21 mouse cellular contexts compared by ENCODE assay signal in genomic region chr13:24524468-24524867, GRCm38 (mm10).
"Had no signal": no experiment of that assay in that cellular context is flagged by ENCODE, and none has a peak within 500 bp of the region (broad histone marks: within the 10 kb centered on the region; RNA-seq: fewer than 3 reads in every experiment).

No protein-coding gene starts in this region.

- H3K4me3 ChIP-seq: kidney, embryonic 15.5 days; limb, embryonic 12.5 days; limb, embryonic 15.5 days; midbrain, embryonic 12.5 days; midbrain, embryonic 15.5 days; neural tube, embryonic 12.5 days; stomach, embryonic 15.5 days had no signal

- DNase-seq: kidney, adult 8-10 months; kidney, postnatal 10 days; kidney, postnatal 36 days; left cerebral cortex, postnatal 4 days; liver, postnatal 0 days; lung, postnatal 14 days; lung, postnatal 4 days; right cerebral cortex, postnatal 14 days; right cerebral cortex, postnatal 4 days; thymus, postnatal 25 days had no signal

- H3K9ac ChIP-seq: kidney, embryonic 15.5 days; limb, embryonic 12.5 days; limb, embryonic 15.5 days; liver, embryonic 14.5 days; liver, postnatal 0 days; lung, embryonic 14.5 days; midbrain, embryonic 12.5 days; midbrain, embryonic 15.5 days; neural tube, embryonic 12.5 days; stomach, embryonic 15.5 days had no signal

- H3K27me3 ChIP-seq: kidney, embryonic 15.5 days; limb, embryonic 15.5 days; midbrain, embryonic 15.5 days; neural tube, embryonic 12.5 days; stomach, embryonic 15.5 days had no signal

- H3K4me2 ChIP-seq: kidney, embryonic 15.5 days; limb, embryonic 12.5 days; limb, embryonic 15.5 days; liver, embryonic 11.5 days; lung, embryonic 14.5 days; midbrain, embryonic 12.5 days; midbrain, embryonic 15.5 days; neural tube, embryonic 12.5 days; stomach, embryonic 15.5 days had no signal

- ATAC-seq: intestine, postnatal 0 days; liver, postnatal 0 days; midbrain, embryonic 15.5 days had no signal

- H3K36me3 ChIP-seq: kidney, embryonic 15.5 days; limb, embryonic 12.5 days; limb, embryonic 15.5 days; midbrain, embryonic 12.5 days; midbrain, embryonic 15.5 days; neural tube, embryonic 12.5 days; stomach, embryonic 15.5 days had no signal

- H3K9me3 ChIP-seq: kidney, embryonic 15.5 days; limb, embryonic 12.5 days; limb, embryonic 15.5 days; midbrain, embryonic 12.5 days; midbrain, embryonic 15.5 days; neural tube, embryonic 12.5 days; stomach, embryonic 15.5 days had no signal

- H3K27ac ChIP-seq: kidney, embryonic 15.5 days; limb, embryonic 12.5 days; limb, embryonic 15.5 days; liver, embryonic 14.5 days; midbrain, embryonic 12.5 days; midbrain, embryonic 15.5 days; neural tube, embryonic 12.5 days; stomach, embryonic 15.5 days had no signal
